Mouse (Mus musculus): ENCODE data around the gene Myom3.
"Not testable (repeated sequence)": the region's sequence is repeated elsewhere in the genome, so short reads cannot be mapped to it uniquely, and the experiment has no call there.

Gene Myom3

DNA sequence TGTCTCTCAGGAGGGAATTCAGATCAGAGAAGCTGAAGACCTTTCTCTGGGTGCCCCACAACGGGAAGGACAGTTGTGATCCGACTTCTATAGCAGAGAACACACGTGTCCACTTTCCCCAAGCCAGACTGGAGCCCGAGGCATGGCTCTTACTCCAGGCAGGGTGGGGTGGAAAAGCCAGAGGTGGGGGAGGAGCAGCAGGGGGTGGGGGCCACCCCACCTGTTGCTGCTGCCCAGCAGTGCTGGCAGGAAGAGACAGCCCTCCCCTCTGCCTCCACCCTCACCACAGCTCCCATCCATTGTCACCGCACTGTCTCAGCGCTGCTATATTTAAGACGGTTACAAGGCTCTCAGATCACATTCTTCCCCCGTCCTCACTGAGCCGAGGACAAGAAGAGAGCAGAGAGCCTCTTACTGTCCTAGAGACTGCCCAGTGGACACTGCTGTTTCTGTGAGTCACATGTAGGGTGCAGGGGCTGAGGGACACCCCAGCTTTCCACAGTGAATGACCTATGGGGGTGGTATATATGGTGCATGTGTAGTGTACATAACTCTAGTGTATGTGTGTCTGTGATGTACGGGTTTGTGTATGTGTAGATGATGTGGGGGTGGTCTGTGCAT, at the start of gene Myom3:
TSS of gene Myom3 (plus strand) at position 360 of the 621 bp plus-strand sequence.
- DNase-seq (ENCODE audit: low spot score) = no peak

DNA sequence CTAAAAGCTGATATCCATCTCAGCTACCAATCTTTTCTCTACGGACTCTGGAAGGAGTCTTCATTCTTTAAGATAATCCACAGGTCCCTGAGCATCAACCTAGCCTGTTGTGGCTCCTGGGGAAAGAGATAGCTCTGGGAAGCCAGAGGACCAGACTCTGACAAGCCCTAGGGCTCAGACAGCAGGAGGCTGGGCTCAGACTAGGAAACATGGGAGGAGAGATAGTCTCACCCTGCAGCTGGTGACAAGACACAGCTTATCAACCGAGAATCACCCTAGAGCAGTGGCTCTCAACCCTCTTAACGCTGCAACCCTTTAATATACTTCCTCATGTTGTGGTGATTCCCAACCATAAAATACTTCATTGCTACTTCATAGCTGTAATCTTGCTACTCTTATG, 49.1 kb upstream of the Myom3 start:
- no peak for DNase-seq (ENCODE audit: low spot score)

DNA sequence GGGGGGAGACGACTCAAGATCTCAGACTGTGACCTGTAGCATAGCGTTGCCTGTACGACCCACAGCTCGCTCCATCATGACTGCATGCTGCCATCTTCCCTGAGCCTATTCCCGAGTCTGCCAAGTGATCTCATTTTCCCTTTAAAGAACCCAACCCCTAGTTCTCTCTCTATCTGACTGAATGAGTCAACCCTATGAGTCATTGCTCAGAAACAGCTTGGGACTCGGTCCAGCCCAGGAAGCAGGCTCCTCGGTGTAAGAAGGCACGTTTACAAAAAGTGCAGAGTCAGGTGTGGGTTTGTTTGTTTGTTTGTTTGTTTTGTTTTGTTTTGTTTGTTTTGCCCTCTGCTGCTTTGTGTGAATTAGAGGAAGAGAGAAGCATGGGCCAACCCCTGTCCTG, 44.7 kb upstream of the Myom3 start:
- no peak for DNase-seq (ENCODE audit: low spot score)

DNA sequence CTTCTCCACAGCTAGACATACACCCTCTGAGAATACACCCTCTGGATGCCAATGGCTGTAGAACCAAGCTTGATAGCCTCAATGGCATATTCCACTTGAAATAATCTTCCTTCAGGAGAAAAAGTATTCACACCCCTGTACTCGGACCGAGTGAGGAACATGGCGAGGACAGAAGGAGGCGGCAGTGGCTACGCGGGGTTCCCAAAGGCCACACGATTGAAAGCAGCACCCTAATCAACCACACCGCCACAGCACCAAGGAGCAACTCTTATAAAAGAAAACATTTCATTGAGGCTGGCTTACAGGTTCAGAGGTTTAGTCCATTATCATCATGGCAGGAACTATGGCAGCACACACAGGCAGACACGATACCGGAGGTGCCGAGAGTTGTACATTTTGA, 43.1 kb upstream of the Myom3 start:
- DNase-seq (ENCODE audit: low spot score) = not testable (repeated sequence)

DNA sequence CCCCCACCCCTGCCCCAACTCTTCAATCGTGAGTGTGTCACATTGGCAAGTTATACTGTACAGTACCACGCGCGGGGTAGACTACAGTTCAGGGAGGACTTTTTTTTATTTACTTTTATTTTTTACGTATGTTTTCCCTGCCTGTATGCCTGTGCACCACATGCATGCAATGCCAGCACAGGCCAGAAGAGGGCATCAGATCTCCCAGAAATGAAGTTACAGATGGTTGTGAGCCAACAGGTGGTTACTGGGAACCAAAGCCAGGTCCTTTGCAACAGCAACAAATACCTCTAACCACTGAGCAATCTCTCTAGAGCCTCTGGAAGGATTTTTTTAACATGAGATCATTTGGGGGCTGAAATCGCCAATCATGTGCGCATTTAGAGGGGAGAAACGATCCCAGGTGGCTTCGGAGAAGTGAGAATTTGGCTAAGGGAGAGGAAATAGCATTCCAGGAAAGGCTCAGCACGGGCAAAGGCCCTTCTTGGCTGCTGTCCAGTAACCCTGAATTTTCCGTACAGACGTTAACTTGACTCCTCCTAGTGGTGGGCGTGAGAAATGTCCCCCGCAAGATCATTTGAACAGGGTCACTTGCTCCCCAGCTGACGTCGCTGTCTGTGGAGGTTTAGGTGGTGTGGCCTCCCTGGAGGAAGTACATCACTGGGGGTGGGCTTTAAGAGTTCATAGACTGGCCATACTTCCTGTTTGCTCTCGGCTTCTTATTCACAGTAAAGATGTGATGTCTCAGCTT, 36.8 kb upstream of the Myom3 start:
- no peak for DNase-seq (ENCODE audit: low spot score)

DNA sequence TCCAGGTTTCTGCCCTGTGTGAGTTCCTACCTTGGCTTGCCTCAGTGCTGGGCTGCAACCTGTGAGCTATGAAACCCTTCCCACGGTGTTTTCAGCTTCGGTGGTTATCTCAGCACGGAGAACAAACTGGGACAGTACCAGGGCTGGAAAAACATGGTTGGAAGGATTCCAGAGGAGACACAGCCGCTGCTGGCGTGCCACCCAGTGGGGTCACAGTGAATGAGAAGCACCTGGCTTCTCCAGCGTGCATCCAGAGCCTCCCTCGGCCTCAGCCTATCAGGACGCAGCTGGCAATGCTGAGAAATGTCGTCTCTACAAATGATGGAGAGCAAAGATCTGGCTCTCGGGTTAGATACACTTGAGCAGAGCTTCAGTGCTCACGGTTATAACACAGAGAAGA, 33.1 kb upstream of the Myom3 start:
- DNase-seq (ENCODE audit: low spot score) = no peak

DNA sequence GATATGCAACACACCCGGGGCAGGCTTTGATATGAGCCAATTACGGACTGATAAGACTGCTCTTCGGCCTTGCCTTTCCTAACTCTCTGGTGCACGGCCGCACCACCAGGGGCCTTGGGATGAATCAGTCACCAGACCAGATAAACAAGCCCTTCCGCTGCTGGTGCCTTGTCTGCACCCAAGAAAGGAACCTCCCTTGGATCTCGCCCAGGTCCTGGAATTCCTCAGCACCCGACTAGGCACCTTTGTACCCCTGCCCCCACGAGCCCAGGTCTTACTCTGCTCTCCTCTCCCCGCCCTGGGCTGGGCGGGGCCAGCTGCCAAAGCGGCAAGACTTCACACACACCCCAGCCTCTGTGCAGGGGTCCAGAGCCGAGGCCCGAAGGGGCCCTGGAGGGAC, 31.7 kb upstream of the Myom3 start, which contains the start of gene Il22ra1:
TSS of gene Il22ra1 (plus strand) at position 356 of the 400 bp plus-strand sequence.
- DNase-seq (ENCODE audit: low spot score) = peak; percentile 45

DNA sequence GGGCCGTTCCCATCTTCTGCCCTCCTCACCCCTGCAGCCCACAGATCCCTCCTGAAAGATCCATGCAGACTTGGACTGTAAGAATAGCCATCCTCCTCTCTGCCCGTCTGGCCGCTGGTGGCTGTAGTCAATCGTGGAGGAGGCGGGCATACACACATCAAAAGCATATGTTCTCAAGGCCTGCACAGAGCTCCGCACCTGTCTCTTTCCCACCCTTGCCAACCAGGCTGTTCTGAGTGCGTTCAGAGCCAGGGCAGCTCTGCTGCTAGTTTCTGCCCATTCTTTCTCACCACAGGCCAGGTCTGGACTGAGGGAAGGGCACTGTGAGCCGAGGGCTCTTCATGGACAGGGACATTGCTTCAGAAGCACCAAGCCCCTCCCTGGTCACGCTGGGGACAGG, 29.3 kb upstream of the Myom3 start:
- DNase-seq (ENCODE audit: low spot score) = no peak

DNA sequence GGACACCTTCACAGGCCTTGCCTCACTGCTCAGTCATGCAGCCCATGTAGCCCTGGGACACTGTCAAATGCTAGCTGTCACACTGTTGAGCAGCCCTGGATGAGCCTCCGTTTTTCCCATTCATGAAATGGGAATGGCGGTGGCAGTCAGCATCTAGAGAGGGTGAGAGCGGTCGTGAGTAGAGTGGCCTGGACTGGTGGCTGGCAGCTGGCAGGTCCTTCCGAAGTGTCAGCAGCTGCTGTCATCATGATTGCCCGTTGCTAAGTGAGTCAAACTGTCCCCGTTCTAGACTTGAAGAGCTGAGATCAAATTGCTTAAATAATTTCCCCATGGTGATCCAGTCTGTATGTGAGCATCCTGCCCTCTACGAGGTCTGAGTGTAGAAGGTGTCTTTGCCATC, 28.6 kb upstream of the Myom3 start:
- no peak for DNase-seq (ENCODE audit: low spot score)

DNA sequence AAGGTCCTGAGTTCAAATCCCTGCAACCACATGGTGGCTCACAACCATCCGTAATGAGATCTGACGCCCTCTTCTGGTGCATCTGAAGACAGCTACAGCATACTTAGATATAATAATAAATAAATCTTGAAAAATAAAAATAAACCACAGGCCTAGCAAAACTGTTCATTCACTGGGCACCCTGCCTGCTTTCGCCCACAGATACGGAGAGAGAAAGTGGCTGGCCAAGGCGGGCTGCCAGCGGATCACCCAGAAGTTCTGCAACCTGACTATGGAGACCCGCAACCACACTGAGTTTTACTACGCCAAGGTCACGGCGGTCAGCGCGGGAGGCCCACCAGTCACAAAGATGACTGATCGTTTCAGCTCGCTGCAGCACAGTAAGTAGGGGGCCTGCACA, 25.6 kb upstream of the Myom3 start:
- DNase-seq (ENCODE audit: low spot score) = no peak

DNA sequence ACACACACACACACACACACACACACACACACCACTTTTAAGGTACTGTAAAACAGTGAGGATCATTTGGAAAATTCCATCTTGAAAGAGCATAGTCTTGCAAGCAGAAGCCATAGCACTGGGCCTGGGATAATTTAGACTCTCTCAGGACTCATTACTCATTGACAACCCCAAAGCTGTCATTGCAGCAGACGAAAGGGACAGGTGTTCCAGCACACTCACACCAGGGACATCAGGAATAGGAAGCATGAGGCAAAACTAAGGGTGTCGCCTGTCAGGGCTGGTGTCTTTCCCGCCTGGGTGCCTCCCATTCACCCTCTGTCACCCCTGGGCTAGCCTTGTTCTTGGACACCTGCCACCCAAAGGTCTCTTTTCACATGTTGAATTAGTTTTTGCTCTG, 22.6 kb upstream of the Myom3 start:
- DNase-seq (ENCODE audit: low spot score) = no peak

DNA sequence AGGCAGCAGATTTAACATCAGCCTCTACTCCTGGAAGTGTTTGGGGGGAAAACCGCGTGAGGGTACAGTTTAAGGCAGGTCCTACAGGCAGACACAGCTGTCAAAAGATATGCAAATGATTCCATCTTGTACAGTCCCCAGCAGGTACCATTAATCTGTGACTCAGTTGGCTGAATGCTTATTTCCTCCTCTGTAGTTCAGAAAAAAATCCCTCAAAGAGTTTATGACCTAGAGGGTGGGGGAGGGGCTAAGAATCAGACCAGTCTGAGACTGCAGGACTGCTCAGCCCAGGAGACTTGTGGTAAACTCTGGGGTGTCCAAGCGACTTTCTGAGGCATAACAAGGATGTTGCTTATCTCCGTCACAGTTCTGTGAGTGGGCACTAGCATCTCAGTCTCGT, 21.3 kb upstream of the Myom3 start:
- no peak for DNase-seq (ENCODE audit: low spot score)

DNA sequence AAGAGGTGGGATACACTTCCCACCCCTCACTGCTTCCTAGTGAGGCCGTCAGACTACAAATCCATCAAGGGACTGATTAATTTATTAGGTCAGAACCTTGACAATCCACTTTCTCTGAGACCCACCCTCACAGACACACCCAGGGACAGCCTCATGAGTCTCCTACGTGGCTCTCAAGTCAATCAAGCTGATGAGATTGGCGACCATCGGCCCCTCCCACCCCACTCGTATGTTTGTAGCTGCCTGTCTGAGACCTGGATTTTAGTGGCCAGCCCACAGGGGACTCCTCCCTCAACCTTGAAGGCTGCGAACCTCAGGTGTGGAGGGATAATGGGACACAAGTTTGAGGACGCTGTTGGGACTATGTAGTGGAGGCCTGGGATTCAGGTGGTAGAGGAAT, 20.4 kb upstream of the Myom3 start:
- DNase-seq (ENCODE audit: low spot score) = no peak

DNA sequence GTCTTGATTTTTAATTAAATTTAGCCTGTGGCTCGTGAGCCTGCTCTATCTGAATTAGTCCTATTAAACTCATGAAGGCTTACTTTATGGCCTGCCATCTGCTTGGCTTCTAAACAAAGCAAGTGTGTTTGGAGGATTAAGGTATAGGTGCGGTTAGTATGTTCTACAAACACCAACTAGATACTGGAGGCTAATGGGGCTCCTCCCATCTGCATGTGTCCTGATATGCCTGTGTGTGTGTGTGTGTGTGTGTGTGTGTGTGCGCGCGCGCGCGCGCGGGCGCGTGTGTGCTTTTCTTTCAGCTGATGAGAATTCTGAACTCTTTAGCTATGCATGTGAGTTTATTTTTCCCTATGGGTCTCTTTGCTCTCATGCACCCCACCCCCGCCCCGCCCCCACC, 19.8 kb upstream of the Myom3 start:
- no peak for DNase-seq (ENCODE audit: low spot score)

DNA sequence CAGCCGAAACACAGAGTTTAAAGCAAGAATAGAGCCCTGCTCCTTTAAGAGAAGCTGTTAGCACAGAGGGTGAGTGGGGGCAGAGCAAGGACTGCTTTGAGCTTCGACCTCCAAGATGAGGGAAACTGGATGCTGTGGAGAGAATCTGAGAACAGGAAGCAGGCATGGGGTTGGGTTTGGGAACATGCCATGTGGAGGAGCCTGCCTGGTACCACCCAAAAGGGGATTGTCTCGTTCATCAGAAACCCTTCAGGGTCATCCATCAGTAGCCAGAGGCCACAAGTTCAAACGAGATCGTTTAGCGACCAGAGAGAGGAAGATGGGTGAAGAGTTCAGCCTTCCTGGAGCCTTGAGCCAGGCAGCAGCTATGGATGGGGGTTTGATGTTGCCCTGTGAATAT, 16.0 kb upstream of the Myom3 start:
- DNase-seq (ENCODE audit: low spot score) = no peak

DNA sequence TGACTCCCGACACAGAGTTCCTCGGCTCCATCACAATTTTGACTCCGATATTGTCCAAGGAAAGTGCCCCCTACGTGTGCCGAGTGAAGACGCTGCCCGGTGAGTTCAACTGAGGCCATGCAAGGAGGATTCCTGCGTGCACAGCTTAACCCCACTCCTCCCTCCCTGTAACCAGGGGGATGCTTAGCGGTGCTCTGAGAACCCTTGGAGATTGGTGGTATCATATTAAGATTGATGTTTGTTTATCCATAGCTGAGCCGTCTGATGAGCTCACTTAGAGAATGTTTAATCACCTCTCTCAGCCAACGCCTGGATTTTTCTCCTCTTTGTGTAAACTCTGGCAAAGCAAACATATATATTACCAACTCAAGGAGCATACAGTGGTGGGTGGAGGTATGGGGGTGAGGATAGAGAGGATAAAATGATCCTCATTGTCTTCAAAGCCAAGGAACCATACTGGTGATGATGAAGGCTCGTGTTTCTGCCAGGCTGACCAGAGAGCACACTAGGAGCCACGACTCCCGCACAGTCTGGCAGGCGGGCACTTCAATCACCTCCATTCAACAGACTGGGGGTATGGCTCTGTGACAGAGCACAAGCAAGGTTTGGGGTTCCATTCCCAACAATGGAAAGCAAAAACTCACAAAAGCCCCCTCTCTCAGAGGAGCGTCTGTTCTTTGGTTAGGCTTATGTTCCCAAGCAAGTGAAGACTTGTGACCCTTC, 14.6 kb upstream of the Myom3 start:
- no peak for DNase-seq (ENCODE audit: low spot score)

DNA sequence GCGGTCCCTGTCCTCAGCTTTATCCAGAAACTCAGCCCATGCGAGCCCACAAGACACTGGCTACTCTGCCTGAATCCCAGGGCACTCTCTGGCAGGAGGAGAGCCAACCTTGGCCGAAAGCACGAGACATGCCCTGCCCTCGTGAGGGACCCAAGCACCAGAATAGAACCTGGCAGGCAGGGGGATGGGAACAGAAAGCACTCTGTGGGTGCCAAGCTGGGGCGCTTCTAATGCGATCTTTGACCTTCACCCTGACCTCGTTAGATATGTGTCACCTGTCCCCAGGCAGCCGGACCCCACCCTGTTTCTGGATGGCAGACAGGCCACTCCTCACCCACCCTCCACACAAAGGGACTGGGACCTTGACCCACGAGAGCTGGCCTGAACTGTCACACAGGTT, 13.9 kb upstream of the Myom3 start:
- no peak for DNase-seq (ENCODE audit: low spot score)

DNA sequence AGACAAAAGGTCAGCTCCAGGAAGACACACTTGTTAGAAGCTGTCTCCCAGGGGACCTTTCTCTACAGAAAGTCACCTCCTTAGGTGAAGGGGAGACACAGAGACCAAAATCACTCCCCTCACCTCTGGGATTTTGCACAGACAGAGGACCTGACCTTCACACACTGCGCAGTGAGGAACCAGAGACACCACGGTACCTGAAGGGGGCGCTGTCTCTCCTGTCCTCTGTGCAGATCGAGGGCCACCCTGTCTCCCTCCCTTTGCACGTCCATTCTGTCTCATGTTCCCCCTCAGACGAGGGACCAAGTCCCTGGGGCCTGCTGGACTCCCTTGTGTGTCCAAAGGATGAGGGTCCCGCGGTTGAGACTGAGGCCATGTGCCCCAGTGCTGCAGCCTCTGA, 8.6 kb upstream of the Myom3 start:
- no peak for DNase-seq (ENCODE audit: low spot score)

DNA sequence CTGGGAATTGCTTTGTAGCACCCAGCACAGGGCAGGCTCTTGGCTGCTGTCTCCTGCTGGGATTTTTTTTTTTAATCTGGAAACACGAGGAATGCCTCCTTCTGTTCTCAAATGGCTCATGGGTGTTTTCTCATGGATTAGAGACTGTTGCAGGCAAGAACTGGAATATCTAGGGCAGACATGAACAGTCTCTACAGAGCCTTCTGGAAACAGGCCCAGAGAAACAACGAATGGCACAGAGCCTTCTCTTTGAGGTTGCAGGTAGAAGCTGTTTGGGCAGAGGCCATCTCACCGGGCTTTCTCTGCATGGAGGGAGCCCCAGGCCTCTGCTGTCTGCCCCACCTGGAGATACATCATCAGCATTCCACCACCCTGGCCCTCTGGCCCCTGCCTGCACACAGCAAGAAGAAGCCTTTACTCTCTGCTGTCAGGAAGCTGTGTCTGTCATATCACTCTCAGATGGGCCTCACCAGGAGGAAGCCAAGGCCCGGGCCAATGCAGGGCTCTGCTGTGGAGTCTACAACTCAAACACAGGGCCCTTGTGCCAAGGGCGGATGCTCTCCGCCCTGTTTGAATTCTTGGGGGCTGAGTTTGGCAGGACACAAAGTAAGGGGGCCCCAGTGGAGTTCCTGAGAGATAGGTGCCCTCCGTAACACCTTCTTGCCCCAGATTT, 7.3 kb upstream of the Myom3 start:
- DNase-seq (ENCODE audit: low spot score) = no peak

DNA sequence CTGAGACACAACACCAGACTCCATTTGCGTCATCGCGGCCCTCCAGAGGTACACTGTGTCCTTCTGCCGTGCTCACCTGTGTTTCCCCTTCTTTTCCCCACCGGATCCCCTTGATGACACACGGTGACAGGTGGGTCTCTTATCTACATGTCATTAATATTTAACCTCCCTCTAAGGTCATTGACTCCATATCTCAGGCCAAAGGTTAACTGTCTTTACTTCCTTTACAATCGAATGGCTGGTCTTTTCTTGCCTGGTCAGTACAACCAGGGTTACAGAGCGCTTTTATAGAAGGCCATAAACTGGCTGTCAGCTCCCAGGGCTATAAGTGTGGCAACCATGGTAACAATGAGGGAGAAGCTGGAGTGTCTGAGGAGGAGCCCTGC, 6.7 kb upstream of the Myom3 start:
- no peak for DNase-seq (ENCODE audit: low spot score)

DNA sequence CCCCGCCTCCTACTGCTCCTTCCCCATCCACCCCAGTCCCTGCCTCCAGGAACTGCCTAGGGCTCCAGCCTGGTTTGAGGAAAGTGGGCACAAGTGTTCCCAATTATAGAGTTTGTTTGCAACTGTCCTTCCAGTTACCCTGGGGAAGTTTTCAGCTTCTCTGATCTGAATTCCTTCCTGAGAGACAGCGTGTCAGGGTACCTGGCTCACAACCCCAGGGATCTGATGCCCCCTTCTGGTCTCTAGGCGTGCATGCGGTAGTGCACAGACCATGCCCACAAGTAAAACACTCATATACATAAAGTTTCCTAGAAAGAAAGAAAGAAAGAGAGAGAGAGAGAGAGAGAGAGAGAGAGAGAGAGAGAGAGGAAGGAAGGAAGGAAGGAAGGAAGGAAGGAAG, 1.2 kb upstream of the Myom3 start:
- DNase-seq (ENCODE audit: low spot score) = no peak

DNA sequence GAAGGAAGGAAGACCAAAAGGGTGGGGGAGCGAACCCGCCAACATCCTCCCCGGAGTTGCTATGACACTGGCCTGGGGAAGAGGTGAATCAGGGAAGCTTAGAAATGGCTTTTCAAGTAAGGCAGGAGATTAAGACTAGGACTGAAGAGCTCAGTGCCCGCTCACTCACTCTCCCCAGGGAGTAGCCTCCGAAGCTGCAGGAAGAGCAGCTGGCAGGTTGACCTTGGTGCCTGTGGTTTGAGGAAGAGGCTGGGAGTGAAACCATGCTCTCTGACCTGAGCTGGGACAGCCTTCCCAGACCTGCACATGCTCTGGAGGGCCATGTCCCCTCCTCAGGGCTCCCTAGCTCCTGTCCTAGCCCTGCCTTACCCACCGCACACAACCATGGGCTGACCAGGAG, 690 bp upstream of the Myom3 start:
- DNase-seq (ENCODE audit: low spot score) = no peak

DNA sequence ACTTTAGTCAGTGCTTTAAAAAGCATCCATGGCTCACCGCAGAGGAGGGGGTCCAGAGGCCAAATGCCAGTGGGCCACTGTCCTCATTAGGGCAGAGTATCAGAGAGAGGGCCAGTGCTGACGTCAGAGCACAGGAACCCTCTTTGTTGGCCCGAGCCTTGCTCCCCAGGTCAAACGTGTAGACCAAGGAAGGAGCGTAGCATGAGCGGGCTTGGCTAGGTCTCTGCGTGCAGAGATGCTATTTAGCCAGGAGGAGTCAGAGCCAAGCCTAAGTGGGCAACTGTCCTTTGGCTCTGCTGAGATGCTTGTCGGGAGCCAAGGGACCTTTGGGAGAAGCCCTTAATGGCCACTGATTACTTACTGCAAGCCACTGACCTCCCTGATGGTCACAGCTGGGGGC, 1.5 kb downstream of the Myom3 start:
- DNase-seq (ENCODE audit: low spot score) = no peak
